8 mouse cellular contexts compared by ENCODE assay signal in the genomic region with DNA sequence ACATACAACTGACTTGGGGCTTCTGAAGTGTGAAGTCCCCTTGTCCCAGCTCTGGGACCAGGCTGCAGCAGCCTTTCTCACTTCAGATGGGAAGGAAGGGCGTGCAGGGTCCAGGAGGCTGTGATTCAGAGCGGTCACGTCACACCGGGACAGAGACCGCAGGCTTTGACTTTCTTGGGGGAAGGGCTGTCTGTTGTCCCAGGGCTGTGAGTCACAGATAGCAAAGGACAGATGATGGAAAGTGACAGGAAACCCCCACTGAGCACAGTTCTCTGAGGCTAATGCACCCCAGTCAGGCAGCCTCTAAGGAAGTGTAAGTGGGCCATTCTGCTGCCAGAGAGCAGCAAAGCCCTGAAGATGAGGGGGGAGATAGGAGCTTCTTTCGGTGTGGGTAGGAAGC. TPM values are rescaled to one million over a fixed set of nuclear protein-coding genes. Genes with fewer than 3 reads are reported as not detected.
DNase-seq lines count a peak whose midpoint lies in the region; ATAC-seq and TF ChIP-seq lines count a peak whose summit lies in the region.

No protein-coding gene starts in this region.

- H3K9ac ChIP-seq in liver, embryonic 12.5 days, result no peak overlapping the region

- peak overlapping the region; percentile 46 for H3K4me2 ChIP-seq in liver, embryonic 12.5 days
- H3K4me2 ChIP-seq in myocyte (ENCODE audit: low read depth), result peak overlapping the region; percentile 30

- peak; percentile 57 for ATAC-seq in liver, embryonic 12.5 days

- no peak for TF ChIP-seq POLR2A in myocyte (IDR thresholded peaks at IDR 0.05; ENCODE audit: insufficient read length, low read depth)

- H3K27ac ChIP-seq in embryonic facial prominence, embryonic 10.5 days (replicated peaks), result no peak overlapping the region; the same call in 1 of the 2 replicates
- 0 out of 2 replicates have a peak overlapping the region, but pooled peaks have one; percentile 23 for H3K27ac ChIP-seq in hindbrain, embryonic 10.5 days
- H3K27ac ChIP-seq in liver, embryonic 12.5 days, result no peak overlapping the region

- H3K27me3 ChIP-seq in embryonic facial prominence, embryonic 10.5 days (replicated peaks; ENCODE audit: low read depth, poor library complexity, severe bottlenecking), result peaks cover 33% of the 10 kb centered on the region
- H3K27me3 ChIP-seq in hindbrain, embryonic 10.5 days (ENCODE audit: insufficient read depth, poor library complexity, severe bottlenecking), result no peaks in the 10 kb centered on the region; the same call in 1 of the 2 replicates
- H3K27me3 ChIP-seq in liver, embryonic 12.5 days (replicated peaks), result peaks cover 10% of the 10 kb centered on the region
- H3K27me3 ChIP-seq in myocyte (ENCODE audit: control insufficient read depth, insufficient read depth, insufficient read length), result no peaks in the 10 kb centered on the region

- no peaks in the 10 kb centered on the region for H3K36me3 ChIP-seq in embryonic facial prominence, embryonic 10.5 days (replicated peaks)
- H3K36me3 ChIP-seq in hindbrain, embryonic 10.5 days, result no peaks in the 10 kb centered on the region
- H3K36me3 ChIP-seq in liver, embryonic 12.5 days, result no peaks in the 10 kb centered on the region
- H3K36me3 ChIP-seq in myocyte (ENCODE audit: control insufficient read depth, insufficient read depth), result no peaks in the 10 kb centered on the region

- DNase-seq in spleen, postnatal 36 days (ENCODE audit: low spot score in 2 of 2), result peak; percentile 3 to 8
- no peak for DNase-seq in spleen, postnatal 14 days (ENCODE audit: low spot score in 2 of 2)
- peak; percentile 12 for DNase-seq in embryonic facial prominence, embryonic 10.5 days (ENCODE audit: low spot score)
- DNase-seq in hindbrain, embryonic 10.5 days (ENCODE audit: low spot score), result peak; percentile 31
- no peak for DNase-seq in cerebellum, postnatal 10 days
- no peak for DNase-seq in gastrocnemius, adult 18-20 months (ENCODE audit: low spot score)

- no peaks in the 10 kb centered on the region for H3K9me3 ChIP-seq in embryonic facial prominence, embryonic 10.5 days
- no peaks in the 10 kb centered on the region for H3K9me3 ChIP-seq in hindbrain, embryonic 10.5 days
- no peaks in the 10 kb centered on the region for H3K9me3 ChIP-seq in liver, embryonic 12.5 days (replicated peaks)

- peaks cover 13% of the 10 kb centered on the region for H3K4me1 ChIP-seq in embryonic facial prominence, embryonic 10.5 days
- peaks cover 11% of the 10 kb centered on the region for H3K4me1 ChIP-seq in hindbrain, embryonic 10.5 days (replicated peaks)
- peaks cover 8% of the 10 kb centered on the region; the same call in 1 of the 2 replicates for H3K4me1 ChIP-seq in liver, embryonic 12.5 days

- WGBS in embryonic facial prominence, embryonic 10.5 days, result 17% methylated on average over 6 of the region's 6 CpGs
- 23% methylated on average over 6 of the region's 6 CpGs for WGBS in hindbrain, embryonic 10.5 days
- whole genome bisulfite sequencing in liver, embryonic 12.5 days (ENCODE audit: insufficient replicate concordance), result under 1% methylated on average over 6 of the region's 6 CpGs

- no peak overlapping the region for H3ac ChIP-seq in myocyte (ENCODE audit: control insufficient read depth, insufficient read length)

- no peaks in the 10 kb centered on the region for H3K79me2 ChIP-seq in myocyte (ENCODE audit: control insufficient read depth, insufficient read depth)

- 0 out of 2 replicates have a peak overlapping the region, but pooled peaks have one; percentile 9 for H3K4me3 ChIP-seq in embryonic facial prominence, embryonic 10.5 days
- H3K4me3 ChIP-seq in hindbrain, embryonic 10.5 days, result peak overlapping the region; percentile 20; the same call in 1 of the 2 replicates
- H3K4me3 ChIP-seq in liver, embryonic 12.5 days, result no peak overlapping the region
- no peak overlapping the region for H3K4me3 ChIP-seq in myocyte

TF ChIP-seq in myocyte, 11 proteins besides CTCF, POLR2A, EP300 and RAD21:
- no peak for TF ChIP-seq E2F4 (IDR thresholded peaks at IDR 0.05; ENCODE audit: insufficient read depth)
- TF ChIP-seq MYOG (IDR thresholded peaks at IDR 0.05; ENCODE audit: control insufficient read depth in 1 of 3, insufficient read depth in 1 of 3, insufficient read length in 2 of 3, low read depth in 2 of 3), result peak in 1 of 3 experiments; percentile 71
- no peak for TF ChIP-seq USF1 (IDR thresholded peaks at IDR 0.05; ENCODE audit: low read depth)
- TF ChIP-seq MYOD1 (IDR thresholded peaks at IDR 0.05; ENCODE audit: control insufficient read depth in 1 of 3, insufficient read length in 2 of 3, low read depth in 2 of 3), result peak in 2 of 3 experiments; percentile 37 to 70
- no peak for TF ChIP-seq TCF12 (IDR thresholded peaks at IDR 0.05; ENCODE audit: insufficient read depth, poor library complexity, severe bottlenecking)
- no peak for TF ChIP-seq TCF3 (IDR thresholded peaks at IDR 0.05; ENCODE audit: insufficient read length, low read depth)
- no peak for TF ChIP-seq MAX (IDR thresholded peaks at IDR 0.05; ENCODE audit: low read depth)
- TF ChIP-seq REST (IDR thresholded peaks at IDR 0.05; ENCODE audit: insufficient read depth, insufficient read length), result no peak
- TF ChIP-seq POLR2AphosphoS2 (IDR thresholded peaks at IDR 0.05; ENCODE audit: insufficient read length, low read depth), result no peak
- no peak for TF ChIP-seq CEBPB (IDR thresholded peaks at IDR 0.05; ENCODE audit: insufficient read depth, poor library complexity, severe bottlenecking)
- no peak for TF ChIP-seq SRF (IDR thresholded peaks at IDR 0.05; ENCODE audit: control insufficient read depth, insufficient read length, low read depth)
TF ChIP-seq in myocyte: peak in this region for 2.

RNA-seq across cellular contexts. Expression of a gene that starts 23.9 kb away (rescaled TPM):
- 19.1 and 20.3 TPM in 2 replicates for polyA plus RNA-seq in embryonic facial prominence, embryonic 10.5 days (2016; fragmentation: Nextera tagmentation; extraction: Ambion mirVana)
- polyA plus RNA-seq in hindbrain, embryonic 10.5 days (2016; fragmentation: Nextera tagmentation; extraction: Ambion mirVana), result 18.1 TPM in 2 replicates
- 9.6 and 11.0 TPM in 2 replicates for polyA plus RNA-seq in liver, embryonic 12.5 days (2016; fragmentation: Nextera tagmentation; extraction: Ambion mirVana)
- polyA plus RNA-seq in myocyte (2012; fragmentation: generic; extraction: Trizol), result 5.2 TPM
- total RNA-seq in gastrocnemius, adult 18-20 months (2021), result 1 to 10 TPM; 3.3 to 4.1 TPM

Comparison
In these comparisons a context has a peak if more than half of its experiments do, and no peak if none do; other contexts are left out.
1. DNase-seq: peak in spleen, postnatal 36 days (2 of 2), embryonic facial prominence, embryonic 10.5 days (single experiment) and hindbrain, embryonic 10.5 days (single experiment); none in spleen, postnatal 14 days (0 of 2), cerebellum, postnatal 10 days (0 of 2) and gastrocnemius, adult 18-20 months (single experiment).
2. H3K4me3 ChIP-seq: peak in embryonic facial prominence, embryonic 10.5 days (single experiment) and hindbrain, embryonic 10.5 days (single experiment); none in liver, embryonic 12.5 days (single experiment) and myocyte (single experiment).